9 mouse cellular contexts compared by ENCODE assay signal in the genomic region with DNA sequence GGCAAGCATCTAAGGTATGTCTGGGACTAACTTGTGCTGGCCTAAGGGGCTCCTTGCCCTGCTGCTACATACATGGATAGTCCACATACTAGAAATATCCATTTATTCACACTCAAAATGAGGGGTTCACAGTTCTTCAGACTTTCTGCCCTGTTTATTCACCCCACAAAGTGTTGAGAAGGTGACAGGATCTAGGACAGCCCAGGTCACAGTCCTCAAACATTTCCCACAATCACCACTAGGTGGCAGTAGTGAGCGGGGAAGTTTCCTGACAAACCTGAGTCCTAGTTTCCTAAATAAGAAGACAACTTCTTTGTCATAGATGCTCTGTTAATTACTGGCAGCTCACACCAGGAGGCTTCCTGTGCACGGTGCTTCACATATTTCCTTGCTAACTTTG. TPM values are rescaled to one million over a fixed set of nuclear protein-coding genes. Genes with fewer than 3 reads are reported as not detected.
A peak's percentile ranks its signal among the peaks of the same experiment; 100 is the strongest.
DNase-seq lines count a peak whose midpoint lies in the region; ATAC-seq and TF ChIP-seq lines count a peak whose summit lies in the region.
"Had no signal": no experiment of that assay in that cellular context is flagged by ENCODE, and none has a peak within 500 bp of the region (broad histone marks: within the 10 kb centered on the region; RNA-seq: fewer than 3 reads in every experiment).

No protein-coding gene starts in this region.

- TF ChIP-seq POLR2A in lung, adult 2 months (IDR thresholded peaks at IDR 0.05; ENCODE audit: borderline replicate concordance, extremely low read depth, low read depth, low read length): no peak

- H3K4me2 ChIP-seq in forebrain, embryonic 16.5 days (ENCODE audit: low read length): no peak overlapping the region
- H3K4me2 ChIP-seq: heart, embryonic 13.5 days had no signal

- no peak overlapping the region for H3K4me3 ChIP-seq in E14TG2a.4 (replicated peaks; ENCODE audit: low read length)
- no peak overlapping the region for H3K4me3 ChIP-seq in forebrain, embryonic 16.5 days (replicated peaks; ENCODE audit: low read length)
- no peak overlapping the region for H3K4me3 ChIP-seq in lung, adult 2 months (replicated peaks; ENCODE audit: extremely low read depth, low read depth, low read length)
- H3K4me3 ChIP-seq: heart, embryonic 13.5 days had no signal

- peak; percentile 50 for ATAC-seq in forebrain, embryonic 16.5 days
- no peak for ATAC-seq in monocyte, adult 5-6 weeks (replicated peaks; ENCODE audit: insufficient number of reproducible peaks, low FRiP score, low TSS enrichment, poor library complexity, severe bottlenecking)

- H3K36me3 ChIP-seq in E14TG2a.4 (ENCODE audit: insufficient read depth, low read length): no peaks in the 10 kb centered on the region
- no peaks in the 10 kb centered on the region for H3K36me3 ChIP-seq in forebrain, embryonic 16.5 days (ENCODE audit: control insufficient read depth, insufficient read depth)
- H3K36me3 ChIP-seq: heart, embryonic 13.5 days had no signal

- 2% methylated on average over 2 of the region's 2 CpGs for WGBS in forebrain, embryonic 16.5 days
- 5% methylated on average over 2 of the region's 2 CpGs for WGBS in lung, adult 2 months

- peaks cover 7% of the 10 kb centered on the region for H3K4me1 ChIP-seq in E14TG2a.4 (replicated peaks; ENCODE audit: low read depth, low read length)
- no peaks in the 10 kb centered on the region for H3K4me1 ChIP-seq in forebrain, embryonic 16.5 days (replicated peaks; ENCODE audit: control insufficient read depth, insufficient read depth, low read length)
- H3K4me1 ChIP-seq in lung, adult 2 months (ENCODE audit: control insufficient read depth, insufficient read depth, low read length): peaks cover 8% of the 10 kb centered on the region

- H3K9me3 ChIP-seq in E14TG2a.4 (ENCODE audit: low read length): no peaks in the 10 kb centered on the region
- H3K9me3 ChIP-seq in forebrain, embryonic 16.5 days (ENCODE audit: control insufficient read depth, low read length): no peaks in the 10 kb centered on the region
- H3K9me3 ChIP-seq: heart, embryonic 13.5 days had no signal

- DNase-seq in A20 (ENCODE audit: low read depth, low spot score): peak; percentile 21
- DNase-seq in cerebellum, adult 18-20 months: peak; percentile 35 to 62
- peak; percentile 78 for DNase-seq in kidney, postnatal 10 days
- peak; percentile 57 for DNase-seq in lung, adult 2 months
- peak; percentile 25 for DNase-seq in retina, adult 2 months (ENCODE audit: low read depth, low spot score)

- peaks cover 1% of the 10 kb centered on the region; the same call in 1 of the 2 replicates for H3K27me3 ChIP-seq in E14TG2a.4 (ENCODE audit: insufficient read depth, low read length)
- H3K27me3 ChIP-seq in forebrain, embryonic 16.5 days (replicated peaks; ENCODE audit: control insufficient read depth, insufficient read depth, low read length): no peaks in the 10 kb centered on the region
- H3K27me3 ChIP-seq: heart, embryonic 13.5 days had no signal

- no peak overlapping the region for H3K27ac ChIP-seq in forebrain, embryonic 16.5 days (ENCODE audit: low read length)
- H3K27ac ChIP-seq: heart, embryonic 13.5 days had no signal

- no peak overlapping the region for H3K9ac ChIP-seq in forebrain, embryonic 16.5 days (replicated peaks; ENCODE audit: low read depth, low read length)
- H3K9ac ChIP-seq: heart, embryonic 13.5 days had no signal

- peak; percentile 84 for TF ChIP-seq CTCF in E14TG2a.4 (conservative IDR thresholded peaks at IDR 0.05; ENCODE audit: low read length)
- peak; percentile 71 for TF ChIP-seq CTCF in lung, adult 2 months (IDR thresholded peaks at IDR 0.05; ENCODE audit: insufficient read depth, low read length)

RNA-seq across cellular contexts. Expression of gene Nkd2, which starts 15.9 kb away (rescaled TPM):
- 11.0 and 12.2 TPM in 2 replicates for polyA plus RNA-seq in forebrain, embryonic 16.5 days (2015; fragmentation: Nextera tagmentation; extraction: Ambion mirVana)
- polyA plus RNA-seq in lung, adult 2 months (2012; rRNA removed): 12.1 and 14.2 TPM in 2 replicates
- not detected in 3 replicates for total RNA-seq in monocyte, adult 5-6 weeks (2017)

Comparison
In these comparisons a context has a peak if more than half of its experiments do, and no peak if none do; other contexts are left out.
1. DNase-seq: peak in every context shown above with its lines; median percentile 78 in kidney, postnatal 10 days; 57 in lung, adult 2 months; 48 in cerebellum, adult 18-20 months; 25 in retina, adult 2 months; 21 in A20.